Mouse (Mus musculus) inflammation-experienced regulatory T-cells, adult 6 months (primary cell): Measurements from ENCODE around the gene Ncoa3. TPM values are rescaled to one million over a fixed set of nuclear protein-coding genes. Genes with fewer than 3 reads are reported as not detected.

ENCODE experiments used
- ATAC-seq: one replicate; pipeline ENCODE4 v1.8.0; 2017
- polyA plus RNA-seq, 3 experiments: library from polyadenylated mRNA; unstranded; fragments of 100-300 nt; shearing (Covaris generic); gene quantifications; one replicate each; pipeline ENCODE4 v1.2.1; 2017

Ncoa3 gene
- polyA plus RNA-seq, 3 experiments from 2014 or later: 36.0 to 74.1 (median 67.4) TPM

GRCm38 (mm10) chr2:165970767-165971166 lies 21.7 kb upstream of the Ncoa3 start:
- no peak for ATAC-seq

- ATAC-seq: no peak
Observed at GRCm38 (mm10) chr2:165974383-165974782, 18.1 kb upstream of the Ncoa3 start.

- ATAC-seq: no peak
Observed at GRCm38 (mm10) chr2:165976186-165976585, 16.2 kb upstream of the Ncoa3 start.

- ATAC-seq: no peak
Observed at GRCm38 (mm10) chr2:165976874-165977273, 15.6 kb upstream of the Ncoa3 start.

- no peak for ATAC-seq
Observed at GRCm38 (mm10) chr2:165978119-165978518, 14.3 kb upstream of the Ncoa3 start.

GRCm38 (mm10) chr2:165981248-165981977 lies 11.0 kb upstream of the Ncoa3 start:
- ATAC-seq: no peak

GRCm38 (mm10) chr2:165982512-165983389 lies 9.7 kb upstream of the Ncoa3 start:
- peak; percentile 91 for ATAC-seq

- ATAC-seq: no peak
Observed at GRCm38 (mm10) chr2:165984318-165984717, 8.1 kb upstream of the Ncoa3 start.

- ATAC-seq: no peak
Observed at GRCm38 (mm10) chr2:165984891-165985290, 7.5 kb upstream of the Ncoa3 start.

- ATAC-seq: no peak
Observed at GRCm38 (mm10) chr2:165985581-165985980, 6.9 kb upstream of the Ncoa3 start.

GRCm38 (mm10) chr2:165986921-165987453 lies 5.4 kb upstream of the Ncoa3 start:
- ATAC-seq: no peak

- no peak for ATAC-seq
Observed at GRCm38 (mm10) chr2:165993173-165993900, 901 bp downstream of the Ncoa3 start.

GRCm38 (mm10) chr2:165994341-165994740 lies 1.9 kb downstream of the Ncoa3 start:
- no peak for ATAC-seq

- no peak for ATAC-seq
Observed at GRCm38 (mm10) chr2:165995711-165996110, 3.3 kb downstream of the Ncoa3 start.

GRCm38 (mm10) chr2:165996130-165996529 lies 3.7 kb downstream of the Ncoa3 start:
- no peak for ATAC-seq

- ATAC-seq: no peak
Observed at GRCm38 (mm10) chr2:165997256-165997967, 5.0 kb downstream of the Ncoa3 start.

- ATAC-seq: no peak
Observed at GRCm38 (mm10) chr2:165998969-165999368, 6.5 kb downstream of the Ncoa3 start.

- no peak for ATAC-seq
Observed at GRCm38 (mm10) chr2:165999790-166000189, 7.4 kb downstream of the Ncoa3 start.

GRCm38 (mm10) chr2:166000242-166000641 lies 7.8 kb downstream of the Ncoa3 start:
- ATAC-seq: peak; percentile 30

GRCm38 (mm10) chr2:166000769-166001168 lies 8.3 kb downstream of the Ncoa3 start:
- ATAC-seq: peak; percentile 24

GRCm38 (mm10) chr2:166001362-166001761 lies 8.9 kb downstream of the Ncoa3 start:
- peak; percentile 70 for ATAC-seq

- no peak for ATAC-seq
Observed at GRCm38 (mm10) chr2:166001768-166002167, 9.3 kb downstream of the Ncoa3 start.
